Mouse (Mus musculus) right cerebral cortex, adult 2 months (tissue): ENCODE measurements around the gene Tef.

Experiments used
- DNase-seq, 2 experiments: peaks; one replicate each; pipeline ENCODE4 v3.0.0; 2021 to 2022; ENCODE audit warnings: low spot score in 2 of 2

Gene Tef

GRCm38 (mm10) chr15:81828426-81829207 lies 26.4 kb downstream of the Tef start:
- DNase-seq: no peak

GRCm38 (mm10) chr15:81829208-81829580 lies 27.0 kb downstream of the Tef start:
- no peak for DNase-seq

DNA sequence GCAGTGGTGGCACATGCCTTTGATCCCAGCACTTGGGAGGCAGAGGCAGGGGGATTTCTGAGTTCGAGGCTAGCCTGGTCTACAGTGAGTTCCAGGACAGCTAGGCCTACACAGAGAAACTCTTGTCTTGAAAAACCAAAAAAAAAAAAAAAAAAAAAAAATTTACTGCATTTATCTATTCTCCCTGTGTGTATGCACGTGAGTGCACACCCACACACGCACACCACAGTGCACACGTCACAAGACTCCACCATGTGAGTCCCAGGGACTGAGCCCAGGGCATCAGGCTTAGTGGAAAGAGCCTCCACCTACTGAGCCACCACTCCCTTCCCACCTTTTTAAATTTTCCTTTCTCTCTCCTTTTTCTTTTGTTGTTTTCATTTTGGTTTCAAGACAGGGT lies 28.3 kb downstream of the Tef start:
- DNase-seq: no peak

DNA sequence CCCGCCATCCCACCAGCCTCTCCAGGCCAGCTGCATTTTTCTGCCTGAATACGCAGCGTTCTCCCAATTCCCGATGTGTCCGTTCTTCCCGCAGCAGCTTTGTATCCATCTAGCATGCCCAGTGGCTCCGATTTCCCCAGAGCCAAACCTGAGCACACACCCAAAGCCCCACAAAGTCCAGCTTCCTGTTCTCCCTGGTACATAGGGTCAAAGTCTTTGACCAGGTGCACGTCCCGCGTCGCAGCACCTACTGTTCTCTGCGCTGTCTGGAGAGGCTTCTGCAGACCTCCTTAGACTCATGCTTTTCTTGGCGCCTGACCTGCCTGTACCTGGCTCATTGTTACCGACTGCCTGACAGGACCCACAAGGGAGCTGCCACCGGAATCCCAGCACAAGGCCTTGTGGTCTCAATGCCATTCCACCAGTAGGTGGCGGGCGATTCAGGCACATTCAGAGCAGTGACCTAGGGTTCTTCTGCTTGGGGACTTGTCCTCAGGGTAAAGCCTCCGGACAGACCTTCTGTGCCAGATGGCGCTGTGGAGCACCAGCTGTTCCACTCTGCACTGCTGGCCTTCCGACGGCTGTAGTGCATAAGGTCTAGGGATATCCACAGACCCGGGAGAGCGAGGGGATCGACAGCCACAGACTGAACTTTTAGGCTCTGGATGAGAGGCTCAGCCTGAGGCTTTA lies 29.1 kb downstream of the Tef start:
- DNase-seq: peak; percentile 86 to 88

DNA sequence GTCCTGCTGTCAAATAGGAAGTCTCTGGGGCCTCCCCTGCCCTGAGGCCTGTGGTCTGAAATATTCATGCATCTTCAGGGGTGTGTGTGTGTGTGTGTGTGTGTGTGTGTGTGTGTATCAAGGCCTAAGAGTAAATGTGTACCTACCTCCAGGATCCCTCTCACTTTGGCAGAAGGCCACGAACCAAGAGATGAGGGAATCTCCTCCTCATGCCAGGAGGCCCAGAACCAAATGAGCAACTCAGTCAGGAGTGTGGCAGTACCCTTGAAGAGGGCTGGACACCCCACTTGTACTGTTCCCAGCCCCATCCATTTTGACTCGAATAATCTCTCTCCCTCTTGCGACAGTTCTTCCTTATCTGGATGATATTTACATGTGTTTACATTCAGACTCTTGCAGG lies 30.0 kb downstream of the Tef start:
- no peak for DNase-seq

DNA sequence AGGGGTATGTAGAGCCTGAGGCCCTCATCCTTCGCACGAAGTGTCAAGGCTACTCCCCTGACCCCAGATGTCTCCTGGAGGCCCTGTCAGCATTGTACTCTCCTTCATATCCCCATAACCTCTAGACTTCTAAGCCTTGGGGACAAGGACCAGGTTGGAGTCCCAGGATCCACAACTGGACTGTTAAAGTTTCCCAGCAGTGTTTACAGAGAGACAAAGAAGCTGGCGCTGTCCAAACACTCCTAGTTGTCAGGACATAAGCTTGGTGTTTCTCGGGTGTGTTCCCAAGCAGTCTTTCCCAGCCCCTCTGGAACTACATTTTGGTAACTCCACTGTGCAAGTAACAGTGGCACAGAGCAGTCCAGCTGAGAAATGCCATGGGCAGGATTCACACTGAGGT lies 31.3 kb downstream of the Tef start:
- no peak for DNase-seq

GRCm38 (mm10) chr15:81834171-81834841 lies 32.1 kb downstream of the Tef start:
- no peak for DNase-seq

DNA sequence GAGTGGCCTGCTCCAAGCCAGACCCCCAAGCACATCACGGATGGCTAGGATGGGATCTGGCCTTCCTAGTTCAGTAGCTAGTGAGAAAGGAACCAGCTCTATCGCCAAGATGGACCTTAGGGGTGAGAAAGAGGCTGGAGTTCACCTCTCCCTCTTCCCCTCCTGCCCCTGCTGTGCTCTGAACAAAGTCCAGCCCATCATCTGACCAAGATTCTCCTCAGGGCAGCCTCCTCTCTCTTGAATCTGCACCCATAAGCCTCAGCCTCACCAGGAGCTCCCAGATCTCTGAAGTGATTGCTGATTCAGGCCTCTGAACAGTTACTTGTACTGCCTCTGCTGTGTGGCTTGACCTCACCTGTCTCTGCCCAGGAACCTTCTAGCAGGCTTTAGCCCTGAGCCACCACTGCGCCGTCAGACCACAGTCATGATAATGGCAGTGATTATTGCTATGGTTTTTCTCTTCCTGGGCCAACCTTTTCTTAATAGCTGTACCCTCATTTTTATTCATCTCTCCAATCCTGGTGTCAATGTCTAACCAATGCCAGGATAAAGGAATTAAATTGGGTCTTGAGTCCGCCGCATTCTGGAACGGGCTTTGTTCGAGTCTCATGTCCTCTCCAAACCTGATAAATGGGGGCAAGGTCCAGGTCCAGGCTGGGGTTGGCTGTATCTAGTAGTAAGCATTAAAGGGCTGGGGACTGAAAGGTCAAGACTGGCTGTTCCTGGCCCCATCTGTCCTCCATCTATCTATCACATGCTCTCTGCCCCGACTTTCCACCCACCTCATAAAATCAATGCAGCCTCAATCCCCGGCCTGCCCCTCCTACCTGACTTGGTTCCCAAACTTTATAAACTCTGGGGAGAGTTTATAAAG lies 33.0 kb downstream of the Tef start:
- no peak for DNase-seq

- DNase-seq: peak; percentile 87 to 89
These were observed 34.1 kb downstream of the Tef start for GRCm38 (mm10) chr15:81836124-81836821.

DNA sequence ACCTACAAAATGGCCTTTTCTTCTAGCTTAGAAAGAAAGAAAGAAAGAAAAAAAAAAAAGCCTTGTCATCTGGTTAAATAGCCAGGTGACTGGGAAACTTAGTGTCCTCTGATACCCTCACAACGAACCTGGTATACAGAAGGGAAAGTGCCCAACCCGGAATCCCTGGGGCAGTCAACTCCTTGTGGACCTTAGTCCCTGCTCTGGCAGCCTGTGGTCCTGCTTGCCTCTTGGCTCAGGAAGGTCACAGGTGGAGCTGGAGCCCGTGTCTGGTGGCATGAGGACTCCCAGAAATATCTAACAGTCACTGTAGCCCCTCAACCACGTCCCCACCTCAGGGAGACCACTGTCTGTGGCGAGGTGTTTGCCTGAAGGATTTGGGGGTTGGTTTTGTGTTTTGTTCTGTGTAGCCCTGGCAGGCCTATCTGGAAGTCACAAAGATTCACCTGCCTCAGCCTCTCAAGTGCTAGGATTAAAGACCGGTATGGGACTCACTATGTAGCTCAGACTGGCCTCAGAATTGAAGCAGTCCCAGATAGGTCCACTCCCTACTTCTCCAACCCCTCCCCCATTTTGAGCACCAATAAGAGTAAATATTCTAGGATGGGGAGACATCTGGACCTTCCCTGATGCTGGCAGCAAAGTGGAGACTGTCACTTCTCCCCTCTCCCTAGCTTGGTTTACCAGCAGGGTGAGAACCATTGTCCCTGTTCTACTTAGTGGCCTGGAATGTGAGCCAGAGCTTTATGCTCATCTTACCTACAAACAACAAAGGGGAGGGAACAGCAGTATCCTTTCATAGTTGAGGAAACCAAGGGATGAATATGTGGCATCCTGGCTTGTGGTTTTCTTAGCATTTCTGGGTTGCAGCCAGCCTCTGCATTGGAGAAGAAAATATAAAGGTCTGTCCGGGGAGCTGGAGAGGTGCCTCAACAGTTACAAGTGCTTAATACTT lies 35.0 kb downstream of the Tef start:
- no peak for DNase-seq

- no peak for DNase-seq
These were observed 36.5 kb downstream of the Tef start for GRCm38 (mm10) chr15:81838554-81839235.

- DNase-seq: peak; percentile 42 to 71
These were observed 37.4 kb downstream of the Tef start for GRCm38 (mm10) chr15:81839634-81840033.

GRCm38 (mm10) chr15:81840306-81840705 lies 38.1 kb downstream of the Tef start:
- DNase-seq: no peak

DNA sequence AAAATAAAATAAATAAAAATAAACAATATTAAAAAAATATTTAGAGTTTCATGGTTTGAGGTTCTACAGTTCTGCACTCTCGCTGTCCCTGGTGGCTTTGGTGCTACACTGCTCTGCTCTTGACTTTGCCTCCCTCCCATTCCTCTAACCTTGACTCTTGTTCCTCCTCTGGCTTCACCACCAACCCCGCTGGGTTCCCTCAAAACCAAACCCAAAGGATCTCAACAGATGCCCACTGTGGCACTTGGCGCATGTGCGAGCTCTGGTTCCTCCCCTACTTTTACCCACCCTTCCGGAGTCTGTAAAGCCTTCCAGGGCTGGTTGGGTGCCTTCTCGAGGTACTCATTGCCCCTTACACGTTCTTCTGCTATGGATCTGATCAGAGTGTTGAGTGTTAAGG lies 40.1 kb downstream of the Tef start:
- no peak for DNase-seq

GRCm38 (mm10) chr15:81845033-81845625 lies 42.9 kb downstream of the Tef start:
- DNase-seq: no peak

DNA sequence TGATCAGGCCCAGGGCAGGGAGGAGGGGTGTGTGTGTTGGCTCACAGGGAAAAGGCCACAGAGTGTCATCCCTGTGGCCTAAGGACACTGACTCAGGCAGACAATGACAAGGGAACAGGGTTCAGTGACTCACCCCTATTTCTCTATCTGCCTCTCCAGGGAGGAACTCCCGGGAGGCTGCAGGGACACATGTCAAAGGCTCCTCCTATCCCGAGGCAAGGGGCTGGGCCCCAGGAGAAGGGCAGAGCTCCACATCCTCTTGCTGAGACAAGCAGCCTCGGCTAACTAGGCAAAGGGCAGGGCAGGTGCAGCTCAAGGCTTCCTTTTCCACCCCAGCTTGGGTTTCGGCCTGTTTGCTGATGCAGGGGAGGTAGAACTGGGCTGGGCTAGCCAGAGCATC lies 43.5 kb downstream of the Tef start:
- DNase-seq: no peak

- no peak for DNase-seq
These were observed 44.5 kb downstream of the Tef start for GRCm38 (mm10) chr15:81846755-81847154.

DNA sequence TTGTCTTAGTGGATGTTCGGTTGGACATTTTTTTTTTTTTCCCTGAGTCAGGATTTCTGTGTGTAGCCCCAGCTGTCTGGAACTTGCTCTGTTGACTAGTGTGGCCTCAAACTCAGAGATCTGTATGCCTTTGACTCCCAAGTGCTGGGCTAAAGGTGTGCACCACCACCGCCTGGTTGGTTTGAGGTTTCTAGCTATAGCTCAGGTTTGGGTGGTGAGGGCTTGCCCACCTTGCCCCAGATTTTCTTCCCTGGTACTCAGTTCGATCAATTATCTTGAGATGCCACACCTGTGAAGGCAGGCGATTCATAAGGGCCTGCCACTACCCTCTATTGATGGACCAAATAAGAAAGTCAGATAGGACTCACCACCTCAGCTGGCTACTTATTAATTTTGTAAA lies 44.9 kb downstream of the Tef start:
- no peak for DNase-seq

DNA sequence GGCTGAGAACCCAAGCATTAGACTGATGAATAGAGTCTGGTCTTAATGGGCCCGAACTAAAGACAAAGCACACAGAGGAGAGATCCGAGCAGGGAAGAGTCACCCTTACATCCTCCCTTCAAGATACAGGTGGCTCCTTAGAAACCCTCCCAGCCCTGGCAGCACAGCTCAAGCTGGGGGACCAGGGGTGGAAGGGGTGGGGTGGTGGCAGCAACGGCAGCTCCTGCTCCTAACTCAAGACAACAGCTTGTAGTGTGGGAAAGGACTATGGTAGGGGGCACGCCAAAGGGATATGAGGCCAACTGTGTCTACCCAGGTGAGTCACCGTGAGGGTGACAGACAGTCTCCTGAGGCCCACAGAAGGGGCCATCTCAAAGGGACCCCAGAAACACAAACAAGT lies 45.6 kb downstream of the Tef start:
- DNase-seq: no peak
